Mouse (Mus musculus) heart, embryonic 13.5 days (tissue): ENCODE data around the gene Npdc1. TPM values are rescaled to one million over a fixed set of nuclear protein-coding genes. Genes with fewer than 3 reads are reported as not detected.

Experiments
- ATAC-seq: fragments of 200-750 bp; cut with Nextera tagmentation; 2 replicates; pipeline ENCODE4 v1.8.0; 2017; ENCODE audit warnings: moderate TSS enrichment; ENCODE audit not compliant: insufficient number of reproducible peaks, low FRiP score, low TSS enrichment; ENCODE audit errors: extremely low read depth
- H3K27ac ChIP-seq: fragments of 300-500 bp; sonication (generic); replicated peaks from 2 replicates; pipeline ENCODE4 v1.5.1; 2015; ENCODE audit warnings: moderate library complexity, mild to moderate bottlenecking, inconsistent platforms
- H3K27me3 ChIP-seq: fragments of 300-500 bp; sonication (generic); replicated peaks from 2 replicates; pipeline ENCODE4 v1.6.1; 2015; ENCODE audit warnings: mild to moderate bottlenecking, inconsistent platforms
- H3K36me3 ChIP-seq: fragments of 300-500 bp; sonication (generic); 2 replicates; pipeline ENCODE4 v1.6.1; 2015; ENCODE audit warnings: mild to moderate bottlenecking, inconsistent platforms
- H3K4me1 ChIP-seq: fragments of 300-500 bp; sonication (generic); 2 replicates; pipeline ENCODE4 v1.6.1; 2015; ENCODE audit warnings: inconsistent platforms
- H3K4me2 ChIP-seq: fragments of 300-500 bp; sonication (generic); 2 replicates; pipeline ENCODE4 v1.6.1; 2015; ENCODE audit warnings: inconsistent platforms, mild to moderate bottlenecking, moderate library complexity
- H3K4me3 ChIP-seq: fragments of 300-500 bp; sonication (generic); 2 replicates; pipeline ENCODE4 v1.5.1; 2015; ENCODE audit warnings: moderate library complexity, mild to moderate bottlenecking, inconsistent platforms
- H3K9ac ChIP-seq: fragments of 300-500 bp; sonication (generic); 2 replicates; pipeline ENCODE4 v1.6.1; 2015; ENCODE audit warnings: inconsistent platforms, mild to moderate bottlenecking, moderate library complexity
- H3K9me3 ChIP-seq: fragments of 300-500 bp; sonication (generic); 2 replicates; pipeline ENCODE4 v1.6.1; 2016; ENCODE audit warnings: inconsistent platforms
- WGBS: fragments of 180-500 bp; shearing (Covaris S2); methylation state at CpG from one replicate; pipeline ENCODE4 v1.1.7; 2015; ENCODE audit warnings: mixed read lengths; 5-methylcytosine and 5-hydroxymethylcytosine counted together
- polyA plus RNA-seq: library from polyadenylated mRNA; unstranded; fragments of >200 nt; fragmentation: Nextera tagmentation; extraction: Ambion mirVana; gene quantifications from 2 replicates; pipeline ENCODE4 v1.2.1, GENCODE M21; 2015

Gene Npdc1
- polyA plus RNA-seq, 1 experiment from 2014 or later: 26.6 TPM

DNA sequence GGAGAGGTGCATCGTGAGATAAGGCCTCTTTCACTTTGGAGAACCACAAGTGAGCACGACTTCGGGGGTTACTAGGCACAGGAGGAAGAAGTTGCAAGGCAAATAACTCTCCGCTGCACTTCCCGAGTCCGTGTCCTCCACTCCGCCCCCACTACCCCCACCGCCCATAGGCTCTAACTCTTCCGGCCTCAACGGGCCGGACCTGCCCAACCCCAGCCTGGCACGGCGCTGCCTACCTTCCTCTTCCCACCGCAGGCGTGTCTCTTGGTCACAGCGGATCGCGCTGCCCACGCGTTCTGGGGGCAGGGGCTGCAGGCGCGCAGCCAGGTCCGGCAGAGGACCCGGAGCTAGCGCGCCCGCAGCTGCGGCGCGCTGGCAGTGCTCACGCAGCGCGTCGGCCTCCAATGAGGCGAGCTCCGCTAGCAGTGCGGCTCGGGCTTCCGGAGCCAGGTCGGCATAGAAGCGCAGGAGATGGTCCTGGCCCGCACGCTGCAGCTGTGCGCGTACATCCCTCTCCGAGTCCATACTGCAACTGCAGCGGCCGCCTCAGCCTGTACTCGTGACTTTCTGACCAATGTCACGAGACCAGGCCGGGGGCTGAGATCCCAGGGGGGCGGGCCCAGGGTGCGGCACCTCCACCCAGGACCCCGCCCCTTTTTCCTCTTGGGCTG, 33.9 kb upstream of the Npdc1 start, which contains the start of gene Uap1l1:
Gene Uap1l1 (minus strand): TSS at position 592 of the 671 bp plus-strand sequence.
- H3K36me3 ChIP-seq: no peaks in the 10 kb centered on the region
- H3K27me3 ChIP-seq: peaks cover 52% of the 10 kb centered on the region
- WGBS: under 1% methylated on average over 54 of the region's 54 CpGs
- peaks cover 10% of the 10 kb centered on the region for H3K4me1 ChIP-seq
- no peak within 1 kb of the TSS; the same call in 1 of the 2 replicates for H3K27ac ChIP-seq
- peak within 1 kb of the TSS; percentile 96 for H3K4me2 ChIP-seq
- H3K9ac ChIP-seq: peak within 1 kb of the TSS; percentile 87
- ATAC-seq: peak; percentile 77
- peak within 1 kb of the TSS; percentile 71 for H3K4me3 ChIP-seq
- H3K9me3 ChIP-seq: no peaks in the 10 kb centered on the region

- Histone ChIP-seq H3K27me3 (peaks cover 49% of the 10 kb centered on the region), H3K36me3 (peaks cover 3% of the 10 kb centered on the region), H3K27ac (no peak overlapping the region), H3K4me3 (no peak overlapping the region), H3K4me1 (peaks cover 31% of the 10 kb centered on the region), H3K4me2 (no peak overlapping the region), H3K9ac (no peak overlapping the region), H3K9me3 (no peaks in the 10 kb centered on the region)
- whole genome bisulfite sequencing: 67% methylated on average over 3 of the region's 3 CpGs
- ATAC-seq: no peak
Observed at GRCm38 (mm10) chr2:25369996-25370395, 29.2 kb upstream of the Npdc1 start.

DNA sequence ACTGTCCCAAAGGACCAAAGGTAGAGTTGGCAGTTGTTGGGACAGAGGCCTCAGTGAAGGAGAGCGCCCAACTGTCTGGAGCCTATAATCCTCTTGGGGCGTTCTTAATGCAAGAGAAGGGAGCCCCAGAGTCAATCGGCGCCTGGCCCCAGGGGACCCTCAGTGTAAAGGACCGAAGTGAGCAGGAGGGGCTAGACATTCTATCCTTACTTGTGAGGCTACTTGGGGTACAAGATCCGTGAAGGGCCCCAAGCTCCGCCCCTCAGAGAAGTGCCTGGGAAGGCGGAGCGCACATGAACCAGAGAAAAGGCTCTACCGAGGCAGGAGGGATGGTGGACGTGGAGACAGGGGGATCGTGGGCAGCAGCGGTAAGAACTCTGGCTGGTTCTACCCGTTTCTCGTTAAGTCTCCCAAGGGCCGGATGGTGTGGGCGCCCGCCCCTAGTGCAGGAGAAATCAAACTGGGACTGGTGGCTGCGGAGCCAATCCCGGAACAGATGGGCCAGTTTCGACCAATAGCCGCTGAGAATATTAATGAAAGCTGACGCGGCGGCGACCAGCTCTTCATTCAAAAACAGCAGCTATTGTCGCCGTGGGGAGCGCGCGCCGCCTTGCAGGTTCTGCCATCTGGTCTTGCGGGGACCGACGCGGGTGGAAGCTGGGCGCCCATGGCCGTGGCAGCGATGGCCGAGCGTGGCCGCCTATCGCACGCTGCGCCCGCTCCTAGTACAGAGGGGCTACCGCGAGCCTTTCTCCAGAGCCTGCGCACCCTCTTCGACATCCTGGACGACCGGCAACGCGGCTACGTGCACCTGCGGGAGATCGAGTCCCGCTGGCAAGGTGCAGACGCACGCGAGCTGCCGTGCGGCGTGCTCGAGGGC, 27.1 kb upstream of the Npdc1 start, which contains the start of gene Sapcd2:
Gene Sapcd2 (plus strand): TSS at position 558 of the 880 bp plus-strand sequence.
- H3K27ac ChIP-seq: peak within 1 kb of the TSS; percentile 51

GRCm38 (mm10) chr2:25372644-25373391, 26.3 kb upstream of the Npdc1 start:
- H3K4me1 ChIP-seq: peaks cover 27% of the 10 kb centered on the region
- peak overlapping the region; percentile 76 for H3K4me3 ChIP-seq
- H3K9me3 ChIP-seq: no peaks in the 10 kb centered on the region
- no peak overlapping the region; the same call in 1 of the 2 replicates for H3K27ac ChIP-seq
- WGBS: 3% methylated on average over 42 of the region's 42 CpGs
- peak overlapping the region; percentile 96 for H3K4me2 ChIP-seq
- H3K9ac ChIP-seq: peak overlapping the region; percentile 86
- H3K27me3 ChIP-seq: peaks cover 32% of the 10 kb centered on the region
- ATAC-seq: peak; percentile 11; the same call in 1 of the 2 replicates
- peaks cover 26% of the 10 kb centered on the region for H3K36me3 ChIP-seq

More for the DNA sequence above, 27.1 kb upstream of the Npdc1 start, which contains the start of gene Sapcd2:
- peaks cover 27% of the 10 kb centered on the region for H3K4me1 ChIP-seq
- H3K36me3 ChIP-seq: peaks cover 17% of the 10 kb centered on the region
- H3K27me3 ChIP-seq: peaks cover 38% of the 10 kb centered on the region
- H3K4me2 ChIP-seq: peak within 1 kb of the TSS; percentile 96
- peak; percentile 68; the same call in 1 of the 2 replicates for ATAC-seq
- 1% methylated on average over 65 of the region's 65 CpGs for WGBS
- peak within 1 kb of the TSS; percentile 76 for H3K4me3 ChIP-seq
- no peaks in the 10 kb centered on the region for H3K9me3 ChIP-seq
- H3K9ac ChIP-seq: peak within 1 kb of the TSS; percentile 86

DNA sequence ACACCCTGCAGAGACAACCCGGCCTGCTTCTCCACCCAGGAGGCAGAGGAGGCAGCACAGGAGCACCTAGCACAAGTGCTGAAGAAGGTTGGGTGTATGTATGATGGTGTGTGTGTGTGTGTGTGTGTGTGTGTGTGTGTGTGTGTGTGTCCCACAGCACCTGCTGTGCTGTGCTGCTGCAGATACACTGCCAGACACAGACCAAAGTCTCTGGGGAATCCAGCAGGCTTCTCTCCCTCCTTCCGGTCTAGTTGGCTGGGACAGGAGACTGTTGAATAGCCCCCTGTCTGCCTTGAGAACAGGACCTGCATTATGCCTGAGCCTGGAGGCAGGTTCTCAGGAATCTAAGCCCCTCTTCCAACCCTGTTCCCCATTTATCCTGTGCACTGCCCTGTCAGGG, 25.7 kb upstream of the Npdc1 start:
- ATAC-seq: no peak
- peaks cover 27% of the 10 kb centered on the region for H3K4me1 ChIP-seq
- WGBS: 64% methylated on average over 2 of the region's 2 CpGs

DNA sequence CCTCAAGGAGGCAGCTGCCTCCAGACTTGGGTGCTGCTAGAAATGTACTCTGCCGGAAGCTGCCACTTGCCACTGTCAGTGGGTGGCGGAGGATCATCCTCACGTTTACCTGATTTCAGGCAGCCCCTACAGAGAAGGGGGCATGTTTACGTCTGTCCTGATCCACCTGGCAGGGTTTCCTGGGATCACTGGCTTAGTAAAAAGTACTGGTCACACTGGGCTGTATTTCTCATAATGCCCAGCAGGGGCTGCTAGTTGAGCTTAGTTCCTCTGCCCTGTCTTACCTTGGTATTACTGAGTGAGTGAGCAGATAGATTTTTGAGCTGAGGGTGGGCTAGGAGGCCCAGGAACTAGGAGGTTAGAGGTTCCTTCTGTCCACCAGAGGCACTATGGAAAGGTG, 22.6 kb upstream of the Npdc1 start:
- peaks cover 13% of the 10 kb centered on the region for H3K27me3 ChIP-seq
- H3K4me1 ChIP-seq: peaks cover 23% of the 10 kb centered on the region
- no peak overlapping the region for H3K4me3 ChIP-seq
- ATAC-seq: no peak
- no peak overlapping the region for H3K4me2 ChIP-seq
- peaks cover 33% of the 10 kb centered on the region for H3K36me3 ChIP-seq
- no peak overlapping the region for H3K27ac ChIP-seq
- no peaks in the 10 kb centered on the region for H3K9me3 ChIP-seq
- 57% methylated on average over 4 of the region's 4 CpGs for WGBS
- H3K9ac ChIP-seq: no peak overlapping the region

More for the DNA sequence above, 25.7 kb upstream of the Npdc1 start:
- H3K4me2 ChIP-seq: peak overlapping the region; percentile 96
- H3K9ac ChIP-seq: peak overlapping the region; percentile 86
- peaks cover 31% of the 10 kb centered on the region for H3K36me3 ChIP-seq
- no peak overlapping the region for H3K27ac ChIP-seq
- H3K9me3 ChIP-seq: no peaks in the 10 kb centered on the region
- peak overlapping the region; percentile 76 for H3K4me3 ChIP-seq
- H3K27me3 ChIP-seq: peaks cover 27% of the 10 kb centered on the region

DNA sequence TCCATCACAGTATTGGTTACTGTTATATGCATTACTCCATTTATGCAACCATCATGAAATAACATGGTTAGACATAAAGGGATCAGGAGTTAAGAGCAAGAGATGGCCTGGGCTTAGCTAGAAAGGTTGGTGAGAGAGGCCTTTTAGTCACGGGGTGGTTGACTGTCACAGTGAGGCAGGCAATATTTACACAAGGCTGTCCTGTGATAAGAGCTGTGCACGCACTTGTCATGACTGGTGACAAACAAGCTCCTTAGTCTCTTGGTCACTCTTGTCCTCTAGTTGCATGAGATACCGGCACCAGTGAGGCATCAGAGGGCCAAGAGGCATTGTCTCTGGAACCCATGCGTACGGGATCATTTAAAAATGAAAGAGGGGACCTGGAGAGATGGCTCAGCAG, 14.7 kb upstream of the Npdc1 start:
- no peak overlapping the region for H3K27ac ChIP-seq
- WGBS: 53% methylated on average over 5 of the region's 5 CpGs

GRCm38 (mm10) chr2:25391266-25391665, 7.9 kb upstream of the Npdc1 start:
- H3K4me3 ChIP-seq: no peak overlapping the region
- no peak overlapping the region for H3K27ac ChIP-seq
- 57% methylated on average over 5 of the region's 5 CpGs for whole genome bisulfite sequencing
- H3K4me1 ChIP-seq: peaks cover 22% of the 10 kb centered on the region
- H3K27me3 ChIP-seq: peaks cover 58% of the 10 kb centered on the region
- H3K4me2 ChIP-seq: no peak overlapping the region
- no peak for ATAC-seq
- H3K9me3 ChIP-seq: no peaks in the 10 kb centered on the region
- H3K36me3 ChIP-seq: no peaks in the 10 kb centered on the region
- no peak overlapping the region for H3K9ac ChIP-seq

More for the DNA sequence above, 14.7 kb upstream of the Npdc1 start:
- no peaks in the 10 kb centered on the region for H3K4me1 ChIP-seq
- no peaks in the 10 kb centered on the region for H3K36me3 ChIP-seq
- no peak overlapping the region for H3K9ac ChIP-seq
- no peak overlapping the region for H3K4me3 ChIP-seq
- ATAC-seq: no peak
- no peak overlapping the region for H3K4me2 ChIP-seq
- H3K9me3 ChIP-seq: no peaks in the 10 kb centered on the region
- H3K27me3 ChIP-seq: peaks cover 25% of the 10 kb centered on the region; the same call in 1 of the 2 replicates

- ATAC-seq: no peak
- no peak overlapping the region for H3K4me3 ChIP-seq
- H3K27me3 ChIP-seq: peaks cover 78% of the 10 kb centered on the region
- peaks cover 24% of the 10 kb centered on the region for H3K4me1 ChIP-seq
- no peaks in the 10 kb centered on the region for H3K36me3 ChIP-seq
- H3K9me3 ChIP-seq: no peaks in the 10 kb centered on the region
- 37% methylated on average over 3 of the region's 3 CpGs for WGBS
- H3K4me2 ChIP-seq: no peak overlapping the region
- no peak overlapping the region for H3K9ac ChIP-seq
- H3K27ac ChIP-seq: no peak overlapping the region
Observed at GRCm38 (mm10) chr2:25394281-25395221, 4.6 kb upstream of the Npdc1 start.
